Mouse (Mus musculus) thymus, adult 2 months (tissue): Measurements from ENCODE around the gene Hps6.

ENCODE experiments used
- CTCF ChIP-seq: fragments of 200-500 bp; IDR thresholded peaks from 2 replicates; pipeline ENCODE4 v1.5.1; 2012; ENCODE audit warnings: mild to moderate bottlenecking, control low read depth, low read length, moderate library complexity, borderline replicate concordance; ENCODE audit not compliant: control insufficient read depth, poor library complexity, insufficient read depth; ENCODE audit errors: extremely low read depth
- POLR2A ChIP-seq: fragments of 200-500 bp; IDR thresholded peaks from 2 replicates; pipeline ENCODE4 v1.6.1; 2012; ENCODE audit warnings: mild to moderate bottlenecking, low read length, control low read depth, moderate library complexity; ENCODE audit not compliant: control insufficient read depth, poor library complexity, insufficient read depth; ENCODE audit errors: extremely low read depth

DNA sequence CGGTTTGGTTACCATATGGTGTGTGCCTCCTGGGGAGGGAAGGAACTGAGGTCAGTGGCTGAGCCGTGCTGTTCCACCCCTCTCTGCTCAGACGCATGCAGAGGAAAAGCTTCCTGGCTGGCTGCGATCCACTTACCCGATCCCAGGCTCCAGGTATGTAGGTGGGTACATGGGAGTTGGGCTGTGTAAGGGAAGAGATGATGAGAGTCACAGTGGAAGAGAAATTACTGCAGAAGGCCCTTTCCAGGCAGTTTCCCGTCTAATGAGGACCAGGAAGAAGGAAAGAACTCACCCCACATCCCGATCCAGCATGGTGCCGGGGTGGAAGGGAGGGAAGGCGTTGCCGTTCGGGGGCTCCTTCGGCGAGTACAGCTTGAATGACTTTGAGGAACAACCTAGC is 32.7 kb downstream of the Hps6 start:
- TF ChIP-seq CTCF (no peak), POLR2A (no peak)
